Mouse (Mus musculus) neutrophil, adult 83 days (primary cell): ENCODE data around the gene Fam98b. TPM values are rescaled to one million over a fixed set of nuclear protein-coding genes. Genes with fewer than 3 reads are reported as not detected.

ENCODE experiments used
- total RNA-seq, 2 experiments: library from RNA; stranded (reverse); gene quantifications; one replicate each; pipeline ENCODE4 v1.2.4; 2023

Gene Fam98b
- 10 to 100 TPM; 19.2 to 19.3 TPM for total RNA-seq

DNA sequence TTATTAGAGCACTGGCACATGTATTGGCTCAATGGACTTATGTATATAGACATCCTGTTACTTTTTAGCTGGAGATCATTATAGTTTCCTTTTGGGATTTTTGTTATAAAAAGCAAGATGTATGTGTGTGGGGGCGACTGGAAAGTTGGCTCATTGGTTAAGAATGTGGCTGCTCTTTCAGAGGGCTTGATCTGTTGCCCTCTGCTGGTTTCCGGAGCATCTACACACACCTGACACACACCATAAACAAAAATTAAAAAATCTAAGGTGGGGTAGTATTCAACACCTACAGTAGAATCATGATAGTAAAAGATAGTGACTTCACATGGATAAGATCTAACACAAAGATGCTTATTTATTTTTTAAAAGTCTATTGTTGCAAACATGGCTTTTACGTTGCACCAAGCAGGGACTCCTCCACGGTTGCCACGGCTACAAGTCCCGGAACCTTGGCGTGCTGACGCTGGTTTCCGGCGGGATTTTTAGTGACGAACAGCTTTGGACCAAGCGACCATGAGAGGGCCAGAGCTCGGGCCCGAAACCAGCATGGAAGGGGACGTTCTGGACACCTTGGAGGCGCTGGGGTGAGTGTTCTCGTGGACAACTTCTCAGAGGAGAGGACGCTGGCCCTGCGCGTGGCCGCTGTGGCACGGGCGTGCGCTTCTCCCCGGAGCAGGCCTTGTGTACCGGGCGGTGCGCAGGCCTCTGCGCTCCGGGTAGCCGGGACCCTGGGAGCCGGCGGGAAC lies at the start of gene Fam98b:
Fam98b (plus strand) TSS at position 485 of the 746 bp plus-strand sequence.

Other genes starting within 250 kb of the Fam98b start
- gene Spred1, start 128.4 kb upstream of the Fam98b start, total RNA-seq: 1 to 10 TPM; 5.6 to 6.6 TPM
- gene Rasgrp1, start 93.3 kb downstream of the Fam98b start, total RNA-seq: 1 to 10 TPM in 1 of 2 experiments, under 1 TPM in 1; 0.92 to 1.9 TPM